Mouse (Mus musculus) liver, adult 2 months (tissue): ENCODE measurements at regions not wholly inside any gene's neighbourhood (a gene's known extent, or its start where the extent isn't known, plus 50 kb on each side); places are given as distances from the start of the nearest gene placed in this dataset.

Source experiments
- CTCF ChIP-seq: fragments of 200-500 bp; IDR thresholded peaks from 2 replicates; pipeline ENCODE4 v1.5.1; 2011; ENCODE audit warnings: low read depth, low read length, control low read depth
- POLR2A ChIP-seq: fragments of 200-500 bp; IDR thresholded peaks from 2 replicates; pipeline ENCODE4 v1.6.1; 2011; ENCODE audit warnings: low read length, control low read depth; ENCODE audit not compliant: insufficient read depth; ENCODE audit errors: extremely low read depth

DNA sequence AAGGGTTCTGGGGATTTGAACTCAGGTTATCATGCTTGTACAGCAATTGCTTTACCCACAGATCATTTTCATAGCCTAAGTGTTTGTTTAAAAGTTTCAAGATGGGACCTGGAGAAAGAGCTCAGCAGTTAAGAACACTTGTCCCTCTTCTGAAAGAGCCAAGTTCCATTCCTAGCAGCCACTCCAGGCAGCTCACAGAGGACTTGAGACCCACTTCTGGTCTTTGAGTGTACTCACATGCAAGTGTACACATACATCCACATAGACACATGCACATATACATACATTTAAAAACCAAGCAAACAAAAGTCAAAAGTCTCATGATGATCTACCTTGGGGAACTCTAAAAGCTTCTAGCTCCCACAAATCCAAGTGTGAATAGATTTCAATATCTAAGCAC, 477.7 kb upstream of the Auts2 start:
- no peak for TF ChIP-seq POLR2A
- no peak for TF ChIP-seq CTCF
